Mouse (Mus musculus): ENCODE data around the gene Cd4. TPM values are rescaled to one million over a fixed set of nuclear protein-coding genes. Genes with fewer than 3 reads are reported as not detected.
A peak's percentile ranks its signal among the peaks of the same experiment; 100 is the strongest.

Gene Cd4
- polyA plus RNA-seq, 1 experiment from 2014 or later = 0.14 TPM

- peak overlapping the region; percentile 95 for H3K27ac ChIP-seq (ENCODE audit: low read depth)
- H3K36me3 ChIP-seq (replicated peaks; ENCODE audit: insufficient read depth, low read length) = peaks cover 33% of the 10 kb centered on the region
- H3K4me2 ChIP-seq (ENCODE audit: low read depth, low read length) = peak overlapping the region; percentile 86
- ATAC-seq (no peak), DNase-seq (peak; percentile 55)
- H3K9ac ChIP-seq (replicated peaks) = peak overlapping the region; percentile 92
- peaks cover 22% of the 10 kb centered on the region for H3K4me1 ChIP-seq (ENCODE audit: insufficient read depth)
- H3K27me3 ChIP-seq (ENCODE audit: insufficient read depth, low read length) = no peaks in the 10 kb centered on the region
- TF ChIP-seq CTCF (IDR thresholded peaks at IDR 0.05; ENCODE audit: low read depth) (peak; percentile 53), EP300 (IDR thresholded peaks at IDR 0.05; ENCODE audit: low read depth) (no peak)
- H3K4me3 ChIP-seq (ENCODE audit: low read depth, low read length) = peak overlapping the region; percentile 96
- 1% methylated on average over 41 of the region's 48 CpGs for WGBS (ENCODE audit: insufficient replicate concordance)
- no peaks in the 10 kb centered on the region for H3K9me3 ChIP-seq (ENCODE audit: low read length)
These were observed 43.7 kb upstream of the Cd4 start for GRCm38 (mm10) chr6:124931525-124932313.

- H3K9ac ChIP-seq (replicated peaks) = peak within 1 kb of the TSS; percentile 92
- H3K4me1 ChIP-seq (ENCODE audit: insufficient read depth) = peaks cover 22% of the 10 kb centered on the region
- H3K9me3 ChIP-seq (ENCODE audit: low read length) = no peaks in the 10 kb centered on the region
- whole genome bisulfite sequencing (ENCODE audit: insufficient replicate concordance) = 1% methylated on average over 57 of the region's 64 CpGs
- DNase-seq (peak; percentile 99), ATAC-seq (peak; percentile 87)
- H3K27ac ChIP-seq (ENCODE audit: low read depth) = peak within 1 kb of the TSS; percentile 95
- peak; percentile 57; the same call in 1 of the 2 replicates for TF ChIP-seq EP300 (IDR thresholded peaks at IDR 0.05; ENCODE audit: low read depth)
- TF ChIP-seq CTCF (IDR thresholded peaks at IDR 0.05; ENCODE audit: low read depth) = peak; percentile 99
- peaks cover 25% of the 10 kb centered on the region for H3K36me3 ChIP-seq (replicated peaks; ENCODE audit: insufficient read depth, low read length)
- H3K4me2 ChIP-seq (ENCODE audit: low read depth, low read length) = peak within 1 kb of the TSS; percentile 86
- no peaks in the 10 kb centered on the region for H3K27me3 ChIP-seq (ENCODE audit: insufficient read depth, low read length)
- H3K4me3 ChIP-seq (ENCODE audit: low read depth, low read length) = peak within 1 kb of the TSS; percentile 96
These were observed 42.9 kb upstream of the Cd4 start, which contains the start of gene Mlf2 for GRCm38 (mm10) chr6:124930754-124931524. Gene Mlf2, plus strand, starts transcription at chr6:124931386.

DNA sequence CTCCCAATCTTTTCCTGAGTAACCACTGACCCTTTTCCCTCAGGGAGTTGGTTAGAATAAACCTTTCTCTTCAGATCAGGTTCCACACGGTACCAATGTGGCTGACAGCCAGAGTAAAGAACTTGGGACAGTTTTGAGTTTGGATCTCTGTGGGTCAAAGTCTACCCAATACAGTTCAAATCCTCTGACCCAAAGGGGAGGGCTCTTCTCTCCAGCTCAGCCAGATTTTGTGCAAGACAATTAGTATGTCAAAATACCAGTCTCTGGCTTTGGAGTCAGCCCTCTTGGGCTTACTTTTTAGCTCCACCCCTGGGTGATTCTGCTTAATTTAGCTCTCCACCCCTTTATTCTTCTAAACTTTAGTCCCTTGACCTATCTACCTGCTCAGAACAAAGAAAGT lies 42.2 kb upstream of the Cd4 start:
- DNase-seq (peak; percentile 56), ATAC-seq (peak; percentile 49)
- WGBS (ENCODE audit: insufficient replicate concordance) = 42% methylated on average over 1 of the region's 1 CpGs
- peak overlapping the region; percentile 86 for H3K4me2 ChIP-seq (ENCODE audit: low read depth, low read length)
- H3K4me1 ChIP-seq (ENCODE audit: insufficient read depth) = peaks cover 22% of the 10 kb centered on the region
- peak overlapping the region; percentile 96 for H3K4me3 ChIP-seq (ENCODE audit: low read depth, low read length)
- peak overlapping the region; percentile 92 for H3K9ac ChIP-seq (replicated peaks)
- TF ChIP-seq CTCF (IDR thresholded peaks at IDR 0.05; ENCODE audit: low read depth) (no peak), EP300 (IDR thresholded peaks at IDR 0.05; ENCODE audit: low read depth) (no peak)
- H3K27me3 ChIP-seq (ENCODE audit: insufficient read depth, low read length) = no peaks in the 10 kb centered on the region
- H3K9me3 ChIP-seq (ENCODE audit: low read length) = no peaks in the 10 kb centered on the region
- H3K36me3 ChIP-seq (replicated peaks; ENCODE audit: insufficient read depth, low read length) = peaks cover 20% of the 10 kb centered on the region
- H3K27ac ChIP-seq (ENCODE audit: low read depth) = peak overlapping the region; percentile 95

DNA sequence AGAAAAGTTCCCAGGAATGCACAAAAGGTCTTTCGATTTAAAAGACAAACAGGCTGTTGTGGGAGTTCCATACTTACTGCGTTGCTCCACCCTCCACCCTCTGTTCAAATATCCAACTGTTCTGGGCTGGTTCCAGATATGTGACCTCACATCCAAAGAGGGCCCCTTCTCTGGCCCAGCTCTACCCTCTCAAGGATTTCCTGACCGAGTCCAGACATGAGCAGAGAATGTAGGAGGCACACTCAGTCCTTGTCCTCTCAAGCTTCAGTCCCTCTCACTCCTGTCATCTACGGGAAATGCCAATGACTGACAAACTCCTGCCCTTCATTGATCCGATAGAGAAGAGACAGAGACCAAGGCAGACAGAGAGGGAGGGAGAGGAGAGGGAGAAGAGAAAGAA lies 37.9 kb upstream of the Cd4 start:
- no peaks in the 10 kb centered on the region for H3K27me3 ChIP-seq (ENCODE audit: insufficient read depth, low read length)
- 38% methylated on average over 5 of the region's 5 CpGs for WGBS (ENCODE audit: insufficient replicate concordance)
- H3K9me3 ChIP-seq (ENCODE audit: low read length) = no peaks in the 10 kb centered on the region
- H3K4me2 ChIP-seq (ENCODE audit: low read depth, low read length) = peak overlapping the region; percentile 61
- H3K4me1 ChIP-seq (ENCODE audit: insufficient read depth) = peaks cover 9% of the 10 kb centered on the region
- TF ChIP-seq EP300 (IDR thresholded peaks at IDR 0.05; ENCODE audit: low read depth) (no peak), CTCF (IDR thresholded peaks at IDR 0.05; ENCODE audit: low read depth) (no peak)
- peak overlapping the region; percentile 40 for H3K4me3 ChIP-seq (ENCODE audit: low read depth, low read length)
- DNase-seq (peak; percentile 45), ATAC-seq (peak; percentile 22)
- H3K9ac ChIP-seq (replicated peaks) = peak overlapping the region; percentile 54
- no peaks in the 10 kb centered on the region for H3K36me3 ChIP-seq (replicated peaks; ENCODE audit: insufficient read depth, low read length)
- H3K27ac ChIP-seq (ENCODE audit: low read depth) = peak overlapping the region; percentile 92

DNA sequence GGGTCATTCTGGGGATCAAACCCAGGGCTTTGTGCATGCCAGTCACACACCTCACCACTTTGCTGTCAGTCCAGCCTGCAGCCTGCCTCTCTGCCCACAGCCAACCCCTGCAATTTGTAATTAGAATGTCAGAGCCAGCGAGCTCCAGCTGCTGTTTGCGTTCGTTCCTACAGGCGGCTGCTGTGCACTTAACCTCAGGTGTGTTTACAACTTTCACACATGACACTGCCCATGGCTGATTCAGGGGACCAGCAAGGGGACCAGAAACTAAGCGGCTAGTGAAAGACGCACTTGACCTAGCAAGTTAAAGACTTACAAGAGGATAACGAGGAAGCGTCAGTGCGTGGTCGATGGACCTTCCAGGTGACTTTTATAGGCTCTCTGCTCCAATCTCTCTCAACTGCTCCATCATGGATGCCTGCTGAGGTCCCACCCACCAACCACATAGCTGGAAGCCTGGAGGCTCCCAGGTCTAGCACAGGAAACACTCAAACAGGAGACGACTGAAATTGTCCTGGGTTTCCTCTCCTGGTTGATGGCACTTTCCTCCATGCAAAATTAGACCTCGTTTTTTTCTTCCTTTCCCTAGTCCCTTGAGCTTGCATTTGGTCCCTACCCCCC lies 37.3 kb upstream of the Cd4 start:
- Histone ChIP-seq H3K9ac (replicated peaks) (peak overlapping the region; percentile 54), H3K4me2 (ENCODE audit: low read depth, low read length) (peak overlapping the region; percentile 61), H3K27ac (ENCODE audit: low read depth) (peak overlapping the region; percentile 92), H3K4me1 (ENCODE audit: insufficient read depth) (peaks cover 7% of the 10 kb centered on the region), H3K4me3 (ENCODE audit: low read depth, low read length) (peak overlapping the region; percentile 40), H3K27me3 (ENCODE audit: insufficient read depth, low read length) (no peaks in the 10 kb centered on the region), H3K9me3 (ENCODE audit: low read length) (no peaks in the 10 kb centered on the region), H3K36me3 (replicated peaks; ENCODE audit: insufficient read depth, low read length) (no peaks in the 10 kb centered on the region)
- TF ChIP-seq EP300 (IDR thresholded peaks at IDR 0.05; ENCODE audit: low read depth) = no peak
- TF ChIP-seq CTCF (IDR thresholded peaks at IDR 0.05; ENCODE audit: low read depth) = 0 out of 2 replicates have a peak, but pooled peaks have one; percentile 21
- DNase-seq (no peak), ATAC-seq (peak; percentile 33)
- WGBS (ENCODE audit: insufficient replicate concordance) = 34% methylated on average over 12 of the region's 12 CpGs
